Mouse (Mus musculus) MEL (cell line): ENCODE results near the gene Akr1b7. TPM values are rescaled to one million over a fixed set of nuclear protein-coding genes. Genes with fewer than 3 reads are reported as not detected.

Experiments used
- DNase-seq: peaks from one replicate; pipeline ENCODE4 v3.0.0; 2011; ENCODE audit warnings: low read depth, low spot score
- H3K27ac ChIP-seq: 2 replicates; pipeline ENCODE4 v1.5.1; 2012; ENCODE audit warnings: low read depth, mild to moderate bottlenecking, control low read depth, low read length, moderate library complexity; ENCODE audit not compliant: control insufficient read depth
- H3K27me3 ChIP-seq, 2 experiments: fragments of 150-350 bp in 1 of 2; sonication (generic) in 1 of 2; 2 replicates each; pipeline ENCODE4 v1.6.1; 2012; ENCODE audit warnings: low read length in 2 of 2, mild to moderate bottlenecking in 2 of 2, improper control_type of control experiment in 1 of 2, moderate library complexity in 1 of 2; ENCODE audit not compliant: insufficient read depth in 2 of 2, control insufficient read depth in 1 of 2
- H3K36me3 ChIP-seq, 2 experiments: 2 replicates each; pipeline ENCODE4 v1.6.1; 2012 to 2014; ENCODE audit warnings: low read length in 2 of 2, improper control_type of control experiment in 1 of 2, inconsistent platforms in 1 of 2, mild to moderate bottlenecking in 1 of 2; ENCODE audit not compliant: insufficient read depth in 2 of 2, control insufficient read depth in 1 of 2
- H3K4me1 ChIP-seq, 2 experiments: fragments of 150-350 bp in 1 of 2; sonication (generic) in 1 of 2; 2 replicates each; pipeline ENCODE4 v1.6.1; 2012; ENCODE audit warnings: low read length in 2 of 2, improper control_type of control experiment in 1 of 2, mild to moderate bottlenecking in 1 of 2; ENCODE audit not compliant: insufficient read depth in 2 of 2, control insufficient read depth in 1 of 2
- H3K4me3 ChIP-seq, 2 experiments: fragments of 150-350 bp in 1 of 2; sonication (generic) in 1 of 2; 2 replicates each; pipeline ENCODE4 v1.5.1; 2012; ENCODE audit warnings: low read depth in 2 of 2, low read length in 2 of 2, mild to moderate bottlenecking in 2 of 2, moderate library complexity in 2 of 2, control low read depth in 1 of 2, improper control_type of control experiment in 1 of 2; ENCODE audit not compliant: control insufficient read depth in 1 of 2, insufficient read depth in 1 of 2
- H3K79me2 ChIP-seq: 2 replicates; pipeline ENCODE4 v1.6.1; 2012; ENCODE audit warnings: mild to moderate bottlenecking, low read length, moderate library complexity; ENCODE audit not compliant: control insufficient read depth, poor library complexity, insufficient read depth
- H3K9ac ChIP-seq: 2 replicates; pipeline ENCODE4 v1.6.1; 2012; ENCODE audit warnings: low read depth, mild to moderate bottlenecking, control low read depth, low read length, moderate library complexity; ENCODE audit not compliant: control insufficient read depth, poor library complexity, severe bottlenecking
- H3K9me3 ChIP-seq: fragments of 150-350 bp; sonication (generic); replicated peaks from 2 replicates; pipeline ENCODE4 v1.6.1; 2012; ENCODE audit warnings: mild to moderate bottlenecking, low read length, improper control_type of control experiment, moderate library complexity; ENCODE audit not compliant: insufficient read depth
- CHD1 ChIP-seq: IDR thresholded peaks from 2 replicates; pipeline ENCODE4 v1.6.1; 2012; ENCODE audit warnings: low read depth, mild to moderate bottlenecking, inconsistent platforms, low read length, improper control_type of control experiment
- ELF1 ChIP-seq: IDR thresholded peaks from 2 replicates; pipeline ENCODE4 v1.6.1; 2014; ENCODE audit warnings: low read depth, mild to moderate bottlenecking, inconsistent platforms, low read length, improper control_type of control experiment, moderate library complexity
- EP300 ChIP-seq, 2 experiments: IDR thresholded peaks; 2 replicates each; pipeline ENCODE4 v1.6.1; 2011; ENCODE audit warnings: improper control_type of control experiment in 2 of 2, low read length in 2 of 2, low read depth in 1 of 2, mild to moderate bottlenecking in 1 of 2
- MAFK ChIP-seq: IDR thresholded peaks from 2 replicates; pipeline ENCODE4 v1.6.1; 2011; ENCODE audit warnings: low read depth, mild to moderate bottlenecking, low read length, improper control_type of control experiment, borderline replicate concordance
- MAX ChIP-seq: IDR thresholded peaks from 2 replicates; pipeline ENCODE4 v1.6.1; 2011; ENCODE audit warnings: low read length, improper control_type of control experiment
- MAZ ChIP-seq: IDR thresholded peaks from 2 replicates; pipeline ENCODE4 v1.6.1; 2012; ENCODE audit warnings: low read depth, mild to moderate bottlenecking, inconsistent platforms, low read length, improper control_type of control experiment
- MEF2A ChIP-seq: IDR thresholded peaks from 2 replicates; pipeline ENCODE4 v1.6.1; 2014; ENCODE audit warnings: low read depth, mild to moderate bottlenecking, inconsistent platforms, low read length, improper control_type of control experiment; ENCODE audit not compliant: poor library complexity, insufficient replicate concordance, severe bottlenecking; ENCODE audit errors: extremely low read depth
- NELFE ChIP-seq: IDR thresholded peaks from 2 replicates; pipeline ENCODE4 v1.6.1; 2011; ENCODE audit warnings: low read depth, low read length, improper control_type of control experiment
- NRF1 ChIP-seq: IDR thresholded peaks from 2 replicates; pipeline ENCODE4 v1.6.1; 2014; ENCODE audit warnings: low read depth, mild to moderate bottlenecking, inconsistent platforms, low read length, improper control_type of control experiment, moderate library complexity; ENCODE audit not compliant: poor library complexity, insufficient read depth, severe bottlenecking
- POLR2A ChIP-seq, 2 experiments: IDR thresholded peaks; 2 replicates each; pipeline ENCODE4 v1.6.1; 2011 to 2012; ENCODE audit warnings: low read length in 2 of 2, mild to moderate bottlenecking in 2 of 2, control low read depth in 1 of 2, improper control_type of control experiment in 1 of 2, low read depth in 1 of 2, moderate library complexity in 1 of 2; ENCODE audit not compliant: control insufficient read depth in 1 of 2, insufficient read depth in 1 of 2, poor library complexity in 1 of 2
- POLR2AphosphoS5 ChIP-seq: IDR thresholded peaks from 2 replicates; pipeline ENCODE4 v1.6.1; 2012; ENCODE audit warnings: low read depth, borderline replicate concordance, mild to moderate bottlenecking, inconsistent platforms, low read length, moderate library complexity, mixed read lengths
- RCOR1 ChIP-seq: IDR thresholded peaks from 2 replicates; pipeline ENCODE4 v1.6.1; 2012; ENCODE audit warnings: low read depth, mild to moderate bottlenecking, inconsistent platforms, low read length, improper control_type of control experiment
- UBTF ChIP-seq: IDR thresholded peaks from 2 replicates; pipeline ENCODE4 v1.6.1; 2012; ENCODE audit warnings: low read depth, mild to moderate bottlenecking, inconsistent platforms, low read length, improper control_type of control experiment, moderate library complexity, borderline replicate concordance; ENCODE audit not compliant: insufficient read depth
- ZNF384 ChIP-seq: IDR thresholded peaks from 2 replicates; pipeline ENCODE4 v1.6.1; 2012; ENCODE audit warnings: low read depth, mild to moderate bottlenecking, inconsistent platforms, low read length, improper control_type of control experiment
- polyA plus RNA-seq, 2 experiments: library from polyadenylated mRNA; stranded (reverse) in 1 of 2; unstranded in 1 of 2; fragments of >175 nt in 1 of 2; fragments of >200 nt in 1 of 2; gene quantifications; 2 replicates each; pipeline versions ENCODE4 v1.2.1 to v1.2.4; 2012; ENCODE audit warnings: low replicate concordance in 2 of 2, low read depth in 1 of 2; ENCODE audit not compliant: insufficient read length in 2 of 2, insufficient read depth in 1 of 2, missing spikeins in 1 of 2
- total RNA-seq: library from RNA; depleted of rRNA; stranded (reverse); fragments of 300-350 nt; gene quantifications from 2 replicates; pipeline ENCODE4 v1.2.3, GENCODE M21; 2012

The Akr1b7 gene
- total and polyA plus RNA-seq, 3 experiments: not detected

DNA sequence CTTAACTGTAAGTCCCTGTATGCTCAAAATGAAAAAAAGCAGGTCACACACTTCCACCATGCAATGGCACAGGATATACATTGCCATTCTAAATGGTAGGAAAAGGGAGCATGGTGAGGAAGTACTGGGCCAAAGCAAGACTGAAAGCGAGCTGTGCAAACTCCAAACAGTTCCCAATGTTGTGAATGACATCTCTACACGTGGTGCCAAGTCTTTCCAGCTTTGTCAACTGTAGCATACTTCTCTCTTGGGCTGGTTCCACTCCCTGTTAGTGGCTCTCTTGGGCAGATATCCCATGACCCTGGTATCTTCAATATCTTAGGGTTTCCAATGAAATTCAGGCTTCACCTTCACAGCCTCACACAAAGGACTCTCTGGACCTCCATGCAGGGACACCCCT is 26.9 kb downstream of the Akr1b7 start:
- no peak overlapping the region for H3K4me3 ChIP-seq
- H3K27ac ChIP-seq: no peak overlapping the region
- no peak for DNase-seq
- no peaks in the 10 kb centered on the region for H3K9me3 ChIP-seq
- H3K36me3 ChIP-seq: no peaks in the 10 kb centered on the region
- TF ChIP-seq NRF1 (no peak), POLR2A (IDR thresholded peaks at IDR 0.05; ENCODE audit: control insufficient read depth in 1 of 2, insufficient read depth in 1 of 2, low read depth in 1 of 2, low read length in 2 of 2, poor library complexity in 1 of 2) (no peak)
- TF ChIP-seq, all 39 proteins: peak for 0
- Histone ChIP-seq H3K4me1 (no peaks in the 10 kb centered on the region), H3K9ac (no peak overlapping the region), H3K79me2 (no peaks in the 10 kb centered on the region), H3K27me3 (no peaks in the 10 kb centered on the region; a peak in 2 of 4 replicates)

DNA sequence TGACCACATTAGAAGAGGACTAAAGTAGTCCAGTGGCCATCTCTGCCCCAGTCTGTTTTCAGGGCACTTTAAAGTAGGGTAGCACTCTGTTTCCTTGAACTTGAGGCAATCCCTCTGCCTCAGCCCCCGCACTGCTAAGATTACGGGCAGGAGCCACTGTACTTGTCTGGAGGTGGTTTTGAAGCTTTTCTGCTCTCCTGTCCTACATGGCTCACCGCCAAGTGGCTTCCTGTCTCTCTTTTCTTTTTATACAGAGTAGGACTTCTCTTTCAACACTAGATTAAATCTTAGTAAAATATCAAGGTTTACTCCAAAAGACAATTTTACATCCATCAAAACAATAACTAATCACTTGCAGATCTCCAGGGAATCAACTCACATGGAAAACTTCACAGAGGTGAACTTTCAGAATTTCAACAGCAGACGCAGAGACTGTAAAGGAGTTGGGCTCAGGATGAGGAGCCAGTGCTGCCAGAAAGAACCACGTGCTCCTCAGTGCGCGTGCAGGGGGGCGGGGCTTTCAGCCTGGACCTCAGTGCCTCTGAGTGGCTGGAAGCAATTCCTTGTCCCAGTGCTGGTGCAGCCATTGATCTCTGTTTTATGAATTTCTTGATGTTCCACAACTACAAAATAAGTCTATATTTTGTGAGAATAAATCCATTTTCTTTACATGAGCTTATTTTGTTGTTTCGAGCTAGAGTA is 29.6 kb downstream of the Akr1b7 start:
- DNase-seq: no peak
- Histone ChIP-seq H3K9ac (no peak overlapping the region), H3K9me3 (no peaks in the 10 kb centered on the region), H3K4me3 (no peak overlapping the region), H3K4me1 (no peaks in the 10 kb centered on the region), H3K36me3 (no peaks in the 10 kb centered on the region), H3K79me2 (no peaks in the 10 kb centered on the region), H3K27me3 (no peaks in the 10 kb centered on the region; a peak in 2 of 4 replicates), H3K27ac (no peak overlapping the region)
- TF ChIP-seq EP300 (IDR thresholded peaks at IDR 0.05; ENCODE audit: low read depth in 1 of 2, low read length in 2 of 2) (no peak), MAZ (no peak), MAFK (no peak), ZNF384 (no peak), CHD1 (no peak), POLR2AphosphoS5 (no peak), NRF1 (no peak), ELF1 (no peak), MAX (no peak), MEF2A (no peak), RCOR1 (no peak)

DNA sequence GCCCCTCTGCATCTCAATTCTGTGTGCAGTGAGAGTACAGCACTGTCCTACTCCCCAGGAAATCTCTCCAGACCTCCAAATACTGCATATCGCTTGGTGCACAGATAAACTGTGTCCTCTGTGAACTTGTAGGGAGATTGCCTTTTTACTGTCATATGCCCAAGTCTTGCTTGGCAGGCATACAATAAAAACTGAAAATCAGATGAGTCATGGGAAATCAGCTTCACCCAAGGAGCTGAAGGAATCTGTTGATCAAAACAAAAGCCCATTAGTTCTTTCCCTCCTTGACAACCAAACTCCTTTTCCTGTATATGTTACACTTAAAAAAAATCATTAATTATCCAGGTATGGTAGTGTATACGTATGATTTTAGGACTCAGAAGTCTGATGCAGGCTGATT is 31.7 kb downstream of the Akr1b7 start:
- no peak for DNase-seq
- H3K4me3 ChIP-seq: no peak overlapping the region
- H3K27me3 ChIP-seq: no peaks in the 10 kb centered on the region; a peak in 1 of 4 replicates
- no peaks in the 10 kb centered on the region for H3K79me2 ChIP-seq
- no peaks in the 10 kb centered on the region for H3K36me3 ChIP-seq
- TF ChIP-seq MAZ (no peak), NELFE (no peak), EP300 (IDR thresholded peaks at IDR 0.05; ENCODE audit: low read depth in 1 of 2, low read length in 2 of 2) (no peak), POLR2AphosphoS5 (no peak), UBTF (no peak)
- H3K4me1 ChIP-seq: no peaks in the 10 kb centered on the region
- H3K9ac ChIP-seq: no peak overlapping the region
- H3K9me3 ChIP-seq: no peaks in the 10 kb centered on the region
- no peak overlapping the region for H3K27ac ChIP-seq
